Mouse (Mus musculus) limb, embryonic 12.5 days (tissue): ENCODE data around the gene Vgll4. TPM values are rescaled to one million over a fixed set of nuclear protein-coding genes. Genes with fewer than 3 reads are reported as not detected.

Experiments used
- ATAC-seq: fragments of 200-750 bp; cut with Nextera tagmentation; 2 replicates; pipeline ENCODE4 v1.8.0; 2017; ENCODE audit warnings: low read depth, moderate TSS enrichment; ENCODE audit not compliant: insufficient number of reproducible peaks, insufficient read depth, low FRiP score, low TSS enrichment
- H3K27ac ChIP-seq: fragments of 300-500 bp; sonication (generic); 2 replicates; pipeline ENCODE4 v1.5.1; 2016; ENCODE audit warnings: mild to moderate bottlenecking, moderate library complexity
- H3K27me3 ChIP-seq: fragments of 300-500 bp; sonication (generic); 2 replicates; pipeline ENCODE4 v1.6.1; 2016; ENCODE audit warnings: mild to moderate bottlenecking, moderate library complexity
- H3K36me3 ChIP-seq: fragments of 300-500 bp; sonication (generic); 2 replicates; pipeline ENCODE4 v1.6.1; 2016; ENCODE audit warnings: mild to moderate bottlenecking, moderate library complexity
- H3K4me1 ChIP-seq: fragments of 300-500 bp; sonication (generic); replicated peaks from 2 replicates; pipeline ENCODE4 v1.6.1; 2016
- H3K4me2 ChIP-seq: fragments of 300-500 bp; sonication (generic); 2 replicates; pipeline ENCODE4 v1.6.1; 2016; ENCODE audit warnings: mild to moderate bottlenecking, moderate library complexity
- H3K4me3 ChIP-seq: fragments of 300-500 bp; sonication (generic); replicated peaks from 2 replicates; pipeline ENCODE4 v1.5.1; 2016; ENCODE audit warnings: mild to moderate bottlenecking
- H3K9ac ChIP-seq: fragments of 300-500 bp; sonication (generic); replicated peaks from 2 replicates; pipeline ENCODE4 v1.6.1; 2016; ENCODE audit warnings: mild to moderate bottlenecking, moderate library complexity
- H3K9me3 ChIP-seq: fragments of 300-500 bp; sonication (generic); 2 replicates; pipeline ENCODE4 v1.6.1; 2016; ENCODE audit warnings: mild to moderate bottlenecking, moderate library complexity
- WGBS: fragments of 180-500 bp; shearing (Covaris S2); methylation state at CpG from one replicate; pipeline ENCODE4 v1.1.7; 2016; 5-methylcytosine and 5-hydroxymethylcytosine counted together
- polyA plus RNA-seq: library from polyadenylated mRNA; unstranded; fragments of >200 nt; fragmentation: Nextera tagmentation; extraction: Ambion mirVana; gene quantifications from 2 replicates; pipeline ENCODE4 v1.2.1, GENCODE M21; 2016

Vgll4 gene
- polyA plus RNA-seq, 1 experiment from 2014 or later, result 156 TPM

DNA sequence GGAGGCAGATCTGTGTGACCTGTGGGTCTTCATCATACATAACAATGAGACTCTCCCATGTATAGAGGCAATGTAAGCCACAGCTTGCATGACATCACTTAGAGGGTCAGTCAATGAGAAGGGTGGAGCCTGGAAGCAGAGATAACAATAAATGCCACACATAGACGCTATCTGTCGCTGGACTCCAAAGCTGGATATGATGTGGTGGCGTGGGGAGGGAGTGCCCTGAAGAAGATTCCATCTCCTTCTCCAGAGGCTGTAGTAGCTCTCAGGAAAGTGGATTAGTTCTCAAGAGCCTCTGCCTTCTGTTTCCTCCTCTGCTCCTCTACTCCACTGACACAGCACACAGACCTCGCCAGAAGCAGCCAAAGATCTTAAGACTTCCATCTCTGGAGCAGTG is 89.0 kb downstream of the Vgll4 start:
- Histone ChIP-seq H3K36me3 (peaks cover 33% of the 10 kb centered on the region), H3K4me1 (peaks cover 97% of the 10 kb centered on the region), H3K4me2 (no peak overlapping the region), H3K4me3 (no peak overlapping the region), H3K9me3 (no peaks in the 10 kb centered on the region), H3K27me3 (no peaks in the 10 kb centered on the region), H3K27ac (0 out of 2 replicates have a peak overlapping the region, but pooled peaks have one; percentile 97), H3K9ac (no peak overlapping the region)
- 87% methylated on average over 4 of the region's 4 CpGs for WGBS
- no peak for ATAC-seq

DNA sequence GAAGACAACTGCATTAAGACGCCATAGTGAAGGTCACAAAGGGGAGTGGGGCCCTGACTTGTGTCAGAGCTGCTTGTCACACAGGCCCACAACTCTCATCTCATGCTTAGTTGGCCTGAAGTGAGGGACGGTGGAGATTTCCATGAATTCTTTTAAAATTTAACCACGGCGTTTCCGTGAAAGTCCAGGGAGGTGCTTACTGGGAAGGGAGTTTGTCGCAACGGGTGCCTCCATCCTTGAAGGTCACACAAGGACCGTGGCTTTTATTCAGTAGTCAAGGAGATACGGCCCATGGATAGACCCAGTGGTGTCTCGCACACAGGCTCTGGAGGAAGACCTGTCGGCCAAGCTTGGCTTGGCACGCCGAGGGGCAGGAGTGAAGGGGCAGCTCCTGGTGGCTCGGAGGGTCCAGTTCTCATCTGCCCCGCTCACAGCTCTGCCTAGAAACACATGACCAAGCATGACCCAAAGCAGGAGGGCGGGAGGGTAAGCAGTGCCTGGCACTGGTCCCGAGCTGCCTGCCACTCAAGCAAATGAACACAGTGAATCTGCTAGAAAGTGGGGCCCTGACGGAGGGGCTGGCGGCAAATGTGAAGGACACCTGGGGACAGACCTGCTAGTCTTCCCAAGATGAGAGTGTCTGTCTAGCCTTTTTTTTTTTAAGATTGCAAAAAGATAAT is 90.8 kb downstream of the Vgll4 start:
- 90% methylated on average over 19 of the region's 19 CpGs for WGBS
- H3K36me3 ChIP-seq, result peaks cover 14% of the 10 kb centered on the region
- no peak overlapping the region for H3K9ac ChIP-seq
- ATAC-seq, result no peak
- H3K27me3 ChIP-seq, result no peaks in the 10 kb centered on the region
- peak overlapping the region; percentile 59; the same call in 1 of the 2 replicates for H3K27ac ChIP-seq
- H3K4me2 ChIP-seq, result no peak overlapping the region
- H3K4me1 ChIP-seq, result peaks cover 97% of the 10 kb centered on the region
- no peak overlapping the region for H3K4me3 ChIP-seq
- H3K9me3 ChIP-seq, result no peaks in the 10 kb centered on the region

DNA sequence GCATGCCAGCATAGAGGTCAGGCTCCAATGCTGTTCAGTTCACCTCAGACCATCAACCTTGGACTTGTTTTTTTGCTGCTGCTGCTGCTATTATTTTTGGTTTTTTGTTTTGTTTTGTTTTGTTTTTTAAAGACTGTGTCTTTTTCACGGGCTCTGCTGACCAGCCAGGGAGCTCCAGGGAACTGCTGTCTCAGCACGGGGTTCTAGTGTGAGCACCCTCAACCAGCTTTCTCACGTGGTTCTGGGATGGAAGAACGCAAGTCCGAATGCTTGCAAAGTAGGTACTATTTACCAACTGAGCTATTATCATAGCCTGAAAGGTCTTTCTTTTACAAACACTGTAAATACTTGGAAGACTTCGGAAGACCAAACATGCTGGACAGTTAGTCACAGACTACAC is 93.2 kb downstream of the Vgll4 start:
- H3K4me2 ChIP-seq, result no peak overlapping the region
- WGBS, result 73% methylated on average over 6 of the region's 6 CpGs
- H3K9me3 ChIP-seq, result no peaks in the 10 kb centered on the region
- H3K9ac ChIP-seq, result no peak overlapping the region; the same call in 1 of the 2 replicates
- no peaks in the 10 kb centered on the region for H3K27me3 ChIP-seq
- no peak for ATAC-seq
- H3K36me3 ChIP-seq, result peaks cover 16% of the 10 kb centered on the region
- peak overlapping the region; percentile 99 for H3K27ac ChIP-seq
- H3K4me1 ChIP-seq, result peaks cover 96% of the 10 kb centered on the region
- H3K4me3 ChIP-seq, result no peak overlapping the region

DNA sequence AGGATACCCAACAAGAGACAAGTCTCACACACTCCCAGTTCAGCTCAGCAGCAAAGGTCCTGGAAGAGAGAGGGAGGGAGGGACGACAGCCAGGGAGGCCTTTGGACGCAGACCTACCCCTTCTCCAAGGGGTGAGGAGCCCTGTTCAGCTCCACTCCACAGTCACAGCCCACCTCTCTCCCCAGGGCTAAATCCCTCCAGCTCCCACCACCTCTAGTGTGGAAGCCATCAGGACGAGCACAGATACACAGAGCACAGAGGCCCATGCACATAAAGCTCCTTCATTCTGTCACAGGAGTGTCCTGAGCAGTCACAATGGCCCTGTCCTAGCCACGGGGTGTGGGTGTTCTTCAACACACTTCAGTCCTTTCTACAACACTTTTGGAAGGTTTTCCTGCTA is 93.8 kb downstream of the Vgll4 start:
- 26% methylated on average over 4 of the region's 4 CpGs for WGBS
- Histone ChIP-seq H3K27me3 (no peaks in the 10 kb centered on the region), H3K4me1 (peaks cover 96% of the 10 kb centered on the region), H3K9ac (peak overlapping the region; percentile 60; the same call in 1 of the 2 replicates), H3K27ac (peak overlapping the region; percentile 99), H3K36me3 (peaks cover 19% of the 10 kb centered on the region), H3K9me3 (no peaks in the 10 kb centered on the region), H3K4me2 (peak overlapping the region; percentile 87; the same call in 1 of the 2 replicates), H3K4me3 (no peak overlapping the region)
- no peak for ATAC-seq

DNA sequence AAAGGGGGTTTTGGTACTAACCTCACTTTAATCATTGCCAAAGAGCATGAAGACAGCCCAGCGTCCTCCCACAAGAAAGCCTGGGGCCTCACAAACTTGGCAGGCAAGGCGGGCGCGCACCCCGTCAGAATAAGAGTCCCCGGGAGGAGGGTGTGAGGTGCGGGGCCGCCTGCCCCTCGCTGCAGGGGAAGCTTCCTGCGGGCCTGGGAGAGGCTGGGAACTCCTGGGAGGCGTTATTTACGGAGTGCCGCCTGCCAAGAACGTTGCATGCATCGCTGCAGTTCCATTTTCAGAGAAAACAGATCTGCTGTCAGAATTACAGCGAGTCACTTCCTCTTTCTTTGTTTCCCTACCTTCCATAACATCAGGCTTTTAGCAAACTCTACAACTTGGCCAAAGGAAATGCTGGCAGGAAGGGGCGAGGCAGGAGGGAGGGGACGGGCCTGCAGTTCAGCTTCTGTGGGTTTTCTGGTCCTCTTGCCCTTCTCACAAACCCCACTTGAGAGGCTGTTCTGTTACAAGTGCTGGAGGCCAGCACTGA is 94.7 kb downstream of the Vgll4 start:
- peak overlapping the region; percentile 60 for H3K9ac ChIP-seq

DNA sequence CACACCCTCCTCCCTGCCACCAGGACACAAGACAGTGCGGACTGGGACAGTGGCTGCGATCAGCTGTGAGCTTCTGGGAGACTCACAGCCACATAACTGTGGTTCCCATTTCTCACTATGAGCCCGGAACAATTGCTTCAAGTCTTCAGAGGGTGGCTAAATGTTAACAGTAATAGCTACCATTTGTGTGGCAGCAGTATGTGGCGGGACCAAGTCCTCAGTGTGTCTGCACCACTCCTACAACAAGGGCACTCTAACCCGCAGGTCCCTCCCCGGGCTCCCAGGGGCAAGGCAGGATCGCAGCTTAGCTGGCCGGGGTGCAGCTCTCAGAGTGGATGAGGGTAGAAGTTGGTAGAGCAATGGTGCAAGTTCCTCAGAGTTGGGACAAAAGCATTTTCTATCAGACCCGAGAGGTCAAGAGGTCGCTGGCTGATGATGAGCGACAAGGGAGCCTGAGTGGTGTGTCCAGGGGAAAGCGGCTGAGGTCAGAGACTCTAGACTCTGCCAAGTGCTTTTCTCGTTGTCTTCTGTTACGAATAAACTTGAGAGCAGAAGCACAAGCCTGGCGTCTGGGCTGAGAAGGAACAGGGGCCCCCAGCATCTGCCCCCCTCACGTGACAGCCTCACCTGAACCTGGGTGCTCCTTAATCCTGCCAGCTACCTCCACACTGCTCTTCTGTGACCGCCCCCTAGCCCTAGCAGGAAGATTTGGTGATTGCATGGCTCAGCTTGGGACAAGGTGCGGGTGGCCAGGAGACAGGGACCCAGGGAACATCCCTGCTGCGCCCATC is 95.5 kb downstream of the Vgll4 start:
- Histone ChIP-seq H3K9ac (peak overlapping the region; percentile 60), H3K4me2 (peak overlapping the region; percentile 87), H3K27me3 (no peaks in the 10 kb centered on the region), H3K4me1 (peaks cover 98% of the 10 kb centered on the region), H3K27ac (peak overlapping the region; percentile 99), H3K36me3 (peaks cover 16% of the 10 kb centered on the region), H3K9me3 (no peaks in the 10 kb centered on the region), H3K4me3 (peak overlapping the region; percentile 40)
- ATAC-seq, result peak; percentile 26; the same call in 1 of the 2 replicates
- 18% methylated on average over 19 of the region's 19 CpGs for WGBS

More for the DNA sequence above, 94.7 kb downstream of the Vgll4 start:
- peaks cover 96% of the 10 kb centered on the region for H3K4me1 ChIP-seq
- H3K9me3 ChIP-seq, result no peaks in the 10 kb centered on the region
- peaks cover 16% of the 10 kb centered on the region for H3K36me3 ChIP-seq
- H3K27ac ChIP-seq, result peak overlapping the region; percentile 99
- H3K27me3 ChIP-seq, result no peaks in the 10 kb centered on the region
- H3K4me3 ChIP-seq, result peak overlapping the region; percentile 40
- peak overlapping the region; percentile 87 for H3K4me2 ChIP-seq
- 0% methylated on average over 18 of the region's 18 CpGs for WGBS
- peak; percentile 79; the same call in 1 of the 2 replicates for ATAC-seq

DNA sequence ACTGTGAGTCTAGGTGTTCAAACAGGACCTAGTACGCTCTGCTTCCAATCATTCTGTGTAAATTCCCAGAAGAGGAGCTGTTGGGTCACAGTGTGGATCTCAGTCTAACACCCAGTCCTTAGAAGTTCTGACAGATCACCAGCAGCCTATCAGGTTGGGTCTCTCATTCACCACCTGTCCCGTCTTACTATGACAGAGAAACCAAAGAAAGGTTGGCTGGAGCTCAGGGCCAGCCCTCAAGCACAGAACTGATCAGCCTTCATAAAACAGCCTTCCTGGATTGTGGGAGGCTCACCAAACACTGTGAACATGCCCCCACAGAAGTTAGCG is 96.0 kb downstream of the Vgll4 start:
- Histone ChIP-seq H3K4me1 (peaks cover 98% of the 10 kb centered on the region), H3K27ac (peak overlapping the region; percentile 99), H3K9ac (peak overlapping the region; percentile 60), H3K36me3 (peaks cover 13% of the 10 kb centered on the region), H3K4me2 (peak overlapping the region; percentile 87), H3K27me3 (no peaks in the 10 kb centered on the region), H3K4me3 (peak overlapping the region; percentile 40), H3K9me3 (no peaks in the 10 kb centered on the region)
- no peak for ATAC-seq
- 79% methylated on average over 3 of the region's 3 CpGs for WGBS

DNA sequence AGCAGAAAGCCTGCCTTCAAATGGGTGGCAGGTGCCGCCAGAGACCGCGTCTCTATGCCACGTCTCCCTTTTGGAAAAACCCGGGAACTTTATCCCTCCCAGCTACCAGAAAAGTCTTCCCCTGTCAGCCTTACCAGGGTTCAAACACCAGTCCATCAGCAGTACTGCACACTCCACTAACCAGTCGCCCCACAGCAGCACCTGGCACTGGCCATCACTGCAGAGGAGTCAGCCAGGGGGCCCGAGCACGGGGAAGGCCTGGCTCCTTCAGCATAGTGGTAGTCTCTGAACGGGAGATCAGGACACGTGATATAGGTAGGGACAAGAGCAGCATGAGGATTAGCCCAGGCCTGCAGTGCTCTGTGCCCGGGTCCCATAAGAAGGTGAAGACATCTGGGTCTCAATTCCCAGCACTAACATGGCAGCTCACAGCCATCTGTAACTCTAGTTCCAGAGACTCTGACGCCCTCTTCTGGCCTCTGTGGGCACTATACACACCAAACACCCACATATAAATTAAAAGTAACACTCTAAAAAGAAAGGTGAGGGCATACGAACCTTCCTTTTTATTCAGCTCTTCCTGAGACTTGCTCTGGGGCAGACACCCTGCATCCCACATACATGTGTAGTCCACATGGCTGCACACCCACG is 98.7 kb downstream of the Vgll4 start:
- Histone ChIP-seq H3K4me3 (no peak overlapping the region), H3K9me3 (no peaks in the 10 kb centered on the region), H3K27me3 (no peaks in the 10 kb centered on the region), H3K27ac (peak overlapping the region; percentile 82; the same call in 1 of the 2 replicates), H3K4me2 (no peak overlapping the region), H3K9ac (no peak overlapping the region), H3K36me3 (peaks cover 24% of the 10 kb centered on the region), H3K4me1 (peaks cover 76% of the 10 kb centered on the region)
- WGBS, result 81% methylated on average over 14 of the region's 14 CpGs
- ATAC-seq, result no peak

DNA sequence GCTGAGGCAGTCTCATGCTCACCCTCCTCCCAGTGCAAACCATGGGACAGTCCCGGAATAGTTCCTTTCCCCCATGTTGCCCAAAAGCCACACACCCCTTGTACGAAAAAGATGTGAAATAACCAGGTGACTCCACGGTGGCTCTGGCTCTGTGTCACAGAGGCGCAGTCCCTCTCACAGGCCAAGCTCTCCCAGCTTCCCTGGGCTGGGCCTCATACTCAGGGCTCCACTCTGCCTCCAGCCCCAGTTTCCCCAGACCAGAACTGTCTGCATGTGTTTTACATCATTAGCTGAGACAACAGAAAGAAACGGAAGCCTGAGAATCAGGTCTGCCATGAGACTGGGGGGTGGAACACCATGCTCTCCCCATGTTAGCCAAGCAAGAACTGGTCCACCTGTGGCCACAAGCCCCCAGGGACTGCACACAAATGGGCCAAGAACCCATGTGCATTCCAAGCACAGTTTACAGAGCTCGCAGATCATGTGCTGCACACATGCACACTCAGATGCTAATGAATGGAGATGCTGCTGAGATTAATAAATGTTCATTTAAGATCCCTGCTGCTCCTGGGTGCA is 100.2 kb downstream of the Vgll4 start:
- Histone ChIP-seq H3K9me3 (no peaks in the 10 kb centered on the region), H3K4me3 (no peak overlapping the region), H3K4me1 (peaks cover 67% of the 10 kb centered on the region), H3K27ac (peak overlapping the region; percentile 82), H3K27me3 (no peaks in the 10 kb centered on the region), H3K36me3 (peaks cover 24% of the 10 kb centered on the region), H3K9ac (no peak overlapping the region; the same call in 1 of the 2 replicates), H3K4me2 (no peak overlapping the region; the same call in 1 of the 2 replicates)
- no peak for ATAC-seq
- WGBS, result 48% methylated on average over 6 of the region's 6 CpGs

DNA sequence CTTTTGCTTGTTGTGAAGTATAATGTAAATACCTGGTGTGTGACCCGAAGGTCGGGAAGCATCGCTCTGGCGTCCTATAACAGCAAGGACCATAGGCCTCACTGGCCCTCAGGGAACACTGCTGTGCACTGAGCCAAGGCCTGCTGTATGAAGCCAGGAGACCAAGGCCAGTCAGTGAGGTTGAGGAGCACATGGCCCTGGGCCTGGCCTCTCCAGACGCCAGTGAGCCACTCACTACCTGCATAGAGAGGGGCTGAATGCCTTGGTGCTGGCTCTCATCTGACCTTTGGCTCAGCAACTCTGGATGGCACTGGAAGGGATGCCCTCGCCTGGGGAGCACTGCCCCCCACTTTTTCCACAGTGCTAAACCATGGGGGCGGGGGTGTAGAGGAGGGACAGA is 101.1 kb downstream of the Vgll4 start:
- H3K27ac ChIP-seq, result peak overlapping the region; percentile 82
- no peaks in the 10 kb centered on the region for H3K9me3 ChIP-seq
- no peaks in the 10 kb centered on the region for H3K27me3 ChIP-seq
- peak overlapping the region; percentile 2; the same call in 1 of the 2 replicates for H3K9ac ChIP-seq
- H3K4me2 ChIP-seq, result no peak overlapping the region
- peaks cover 33% of the 10 kb centered on the region for H3K36me3 ChIP-seq
- WGBS, result 74% methylated on average over 7 of the region's 7 CpGs
- H3K4me1 ChIP-seq, result peaks cover 67% of the 10 kb centered on the region
- no peak for ATAC-seq
- no peak overlapping the region for H3K4me3 ChIP-seq
